Mouse (Mus musculus) hindbrain, embryonic 13.5 days (tissue): Measurements from ENCODE around the gene Bud31. TPM values are rescaled to one million over a fixed set of nuclear protein-coding genes. Genes with fewer than 3 reads are reported as not detected.

Experiments used
- ATAC-seq: fragments of 200-750 bp; cut with Nextera tagmentation; 2 replicates; pipeline ENCODE4 v1.8.0; 2017; ENCODE audit warnings: moderate TSS enrichment; ENCODE audit not compliant: low FRiP score
- H3K27ac ChIP-seq: fragments of 300-500 bp; sonication (generic); 2 replicates; pipeline ENCODE4 v1.5.1; 2015; ENCODE audit warnings: inconsistent platforms, mild to moderate bottlenecking, moderate library complexity
- H3K27me3 ChIP-seq: fragments of 300-500 bp; sonication (generic); 2 replicates; pipeline ENCODE4 v1.6.1; 2015; ENCODE audit warnings: mild to moderate bottlenecking, inconsistent platforms
- H3K36me3 ChIP-seq: fragments of 300-500 bp; sonication (generic); 2 replicates; pipeline ENCODE4 v1.6.1; 2015; ENCODE audit warnings: mild to moderate bottlenecking, inconsistent platforms
- H3K4me1 ChIP-seq: fragments of 300-500 bp; sonication (generic); replicated peaks from 2 replicates; pipeline ENCODE4 v1.6.1; 2015; ENCODE audit warnings: inconsistent platforms
- H3K4me2 ChIP-seq: fragments of 300-500 bp; sonication (generic); 2 replicates; pipeline ENCODE4 v1.6.1; 2015; ENCODE audit warnings: inconsistent platforms, mild to moderate bottlenecking, moderate library complexity
- H3K4me3 ChIP-seq: fragments of 300-500 bp; sonication (generic); 2 replicates; pipeline ENCODE4 v1.5.1; 2015; ENCODE audit warnings: mild to moderate bottlenecking, inconsistent platforms
- H3K9ac ChIP-seq: fragments of 300-500 bp; sonication (generic); 2 replicates; pipeline ENCODE4 v1.6.1; 2015; ENCODE audit warnings: mild to moderate bottlenecking, inconsistent platforms
- H3K9me3 ChIP-seq: fragments of 300-500 bp; sonication (generic); 2 replicates; pipeline ENCODE4 v1.6.1; 2016; ENCODE audit warnings: inconsistent platforms
- WGBS: fragments of 180-500 bp; shearing (Covaris S2); methylation state at CpG from one replicate; pipeline ENCODE4 v1.1.7; 2015; 5-methylcytosine and 5-hydroxymethylcytosine counted together
- polyA plus RNA-seq: library from polyadenylated mRNA; unstranded; fragments of >200 nt; fragmentation: Nextera tagmentation; extraction: Ambion mirVana; gene quantifications from 2 replicates; pipeline ENCODE4 v1.2.1, GENCODE M21; 2015

The Bud31 gene
- polyA plus RNA-seq, 1 experiment from 2014 or later, result 218 TPM

- no peak overlapping the region for H3K4me3 ChIP-seq
- peaks cover 99% of the 10 kb centered on the region for H3K36me3 ChIP-seq
- no peak overlapping the region for H3K27ac ChIP-seq
- H3K27me3 ChIP-seq, result no peaks in the 10 kb centered on the region
- no peaks in the 10 kb centered on the region for H3K4me1 ChIP-seq
- no peak overlapping the region for H3K9ac ChIP-seq
- H3K4me2 ChIP-seq, result no peak overlapping the region
- 90% methylated on average over 18 of the region's 18 CpGs for WGBS
- H3K9me3 ChIP-seq, result no peaks in the 10 kb centered on the region
- ATAC-seq, result no peak
These were observed 38.4 kb downstream of the Bud31 start for GRCm38 (mm10) chr5:145178461-145178980.

- H3K4me3 ChIP-seq, result no peak overlapping the region
- 98% methylated on average over 2 of the region's 2 CpGs for whole genome bisulfite sequencing
- no peaks in the 10 kb centered on the region for H3K9me3 ChIP-seq
- H3K27me3 ChIP-seq, result no peaks in the 10 kb centered on the region
- no peak overlapping the region for H3K27ac ChIP-seq
- H3K4me1 ChIP-seq, result peaks cover 16% of the 10 kb centered on the region
- H3K4me2 ChIP-seq, result no peak overlapping the region
- H3K36me3 ChIP-seq, result peaks cover 78% of the 10 kb centered on the region
- no peak overlapping the region for H3K9ac ChIP-seq
- no peak for ATAC-seq
These were observed 45.1 kb downstream of the Bud31 start for GRCm38 (mm10) chr5:145185244-145185643.

- no peak overlapping the region for H3K9ac ChIP-seq
- no peaks in the 10 kb centered on the region for H3K9me3 ChIP-seq
- no peak overlapping the region for H3K4me2 ChIP-seq
- no peak overlapping the region for H3K27ac ChIP-seq
- H3K27me3 ChIP-seq, result no peaks in the 10 kb centered on the region
- no peak for ATAC-seq
- peaks cover 23% of the 10 kb centered on the region for H3K4me1 ChIP-seq
- no peak overlapping the region for H3K4me3 ChIP-seq
- 95% methylated on average over 6 of the region's 6 CpGs for WGBS
- H3K36me3 ChIP-seq, result peaks cover 46% of the 10 kb centered on the region
These were observed 49.3 kb downstream of the Bud31 start for GRCm38 (mm10) chr5:145189416-145189815.

- Histone ChIP-seq H3K4me2 (peak overlapping the region; percentile 87), H3K9ac (peak overlapping the region; percentile 96), H3K4me1 (peaks cover 23% of the 10 kb centered on the region), H3K4me3 (peak overlapping the region; percentile 90), H3K9me3 (no peaks in the 10 kb centered on the region), H3K27me3 (no peaks in the 10 kb centered on the region), H3K27ac (peak overlapping the region; percentile 90; the same call in 1 of the 2 replicates), H3K36me3 (peaks cover 48% of the 10 kb centered on the region)
- WGBS, result 56% methylated on average over 5 of the region's 5 CpGs
- ATAC-seq, result no peak
These were observed 50.2 kb downstream of the Bud31 start for GRCm38 (mm10) chr5:145190373-145190772.

- WGBS, result under 1% methylated on average over 41 of the region's 41 CpGs
- peak overlapping the region; percentile 90 for H3K4me3 ChIP-seq
- peaks cover 48% of the 10 kb centered on the region for H3K36me3 ChIP-seq
- peaks cover 23% of the 10 kb centered on the region for H3K4me1 ChIP-seq
- ATAC-seq, result peak; percentile 88
- H3K9ac ChIP-seq, result peak overlapping the region; percentile 96
- H3K4me2 ChIP-seq, result peak overlapping the region; percentile 87
- no peaks in the 10 kb centered on the region for H3K9me3 ChIP-seq
- peak overlapping the region; percentile 90 for H3K27ac ChIP-seq
- H3K27me3 ChIP-seq, result no peaks in the 10 kb centered on the region
These were observed 51.0 kb downstream of the Bud31 start for GRCm38 (mm10) chr5:145190875-145191798.

GRCm38 (mm10) chr5:145191962-145192361 is 51.8 kb downstream of the Bud31 start, which contains the start of gene Atp5j2:
TSS of gene Atp5j2 (minus strand) at chr5:145192062.
- 88% methylated on average over 2 of the region's 2 CpGs for WGBS

More at GRCm38 (mm10) chr5:145191962-145192361, 51.8 kb downstream of the Bud31 start, which contains the start of gene Atp5j2:
- Histone ChIP-seq H3K27ac (peak within 1 kb of the TSS; percentile 90), H3K4me3 (peak within 1 kb of the TSS; percentile 90), H3K4me1 (peaks cover 23% of the 10 kb centered on the region), H3K9ac (peak within 1 kb of the TSS; percentile 96), H3K9me3 (no peaks in the 10 kb centered on the region), H3K36me3 (peaks cover 46% of the 10 kb centered on the region), H3K4me2 (peak within 1 kb of the TSS; percentile 87), H3K27me3 (no peaks in the 10 kb centered on the region)
- no peak for ATAC-seq

Other genes starting within 250 kb of the Bud31 start
- gene Smurf1, start 174.5 kb upstream of the Bud31 start, polyA plus RNA-seq, result 28.2 and 28.4 TPM in 2 replicates
- gene Gm4871, start 107.6 kb upstream of the Bud31 start, polyA plus RNA-seq, result not detected in 2 replicates
- gene 1700018F24Rik, start 97.4 kb upstream of the Bud31 start, polyA plus RNA-seq, result not detected in 2 replicates
- gene Arpc1a, start 56.5 kb upstream of the Bud31 start, polyA plus RNA-seq, result 249 and 252 TPM in 2 replicates
- gene Kpna7, start 56.3 kb upstream of the Bud31 start, polyA plus RNA-seq, result not detected in 2 replicates
- gene Arpc1b, start 26.1 kb upstream of the Bud31 start, polyA plus RNA-seq, result 81.4 TPM in 2 replicates
- gene Pdap1, start 124 bp upstream of the Bud31 start, polyA plus RNA-seq, result 136 and 140 TPM in 2 replicates
- gene Ptcd1, start 26.7 kb downstream of the Bud31 start, polyA plus RNA-seq, result 20.9 and 22.4 TPM in 2 replicates
- 52.3 and 53.4 TPM in 2 replicates for gene Cpsf4, start 26.9 kb downstream of the Bud31 start, polyA plus RNA-seq
- gene Atp5j2, start 51.7 kb downstream of the Bud31 start, polyA plus RNA-seq, result 693 and 710 TPM in 2 replicates
- 13.6 and 15.6 TPM in 2 replicates for gene Zkscan14, start 61.5 kb downstream of the Bud31 start, polyA plus RNA-seq
- 14.8 and 17.1 TPM in 2 replicates for gene Zkscan5, start 64.2 kb downstream of the Bud31 start, polyA plus RNA-seq
- gene Zfp655, start 91.4 kb downstream of the Bud31 start, polyA plus RNA-seq, result 34.6 and 38.3 TPM in 2 replicates
- gene Zscan25, start 140.1 kb downstream of the Bud31 start, polyA plus RNA-seq, result 0.74 and 1.0 TPM in 2 replicates
- gene Cyp3a57, start 204.9 kb downstream of the Bud31 start, polyA plus RNA-seq, result not detected in 2 replicates